Mouse (Mus musculus): ENCODE data around the gene Elmo1. TPM values are rescaled to one million over a fixed set of nuclear protein-coding genes. Genes with fewer than 3 reads are reported as not detected.

The Elmo1 gene
- polyA plus RNA-seq, 1 experiment = 0.68 TPM

DNA sequence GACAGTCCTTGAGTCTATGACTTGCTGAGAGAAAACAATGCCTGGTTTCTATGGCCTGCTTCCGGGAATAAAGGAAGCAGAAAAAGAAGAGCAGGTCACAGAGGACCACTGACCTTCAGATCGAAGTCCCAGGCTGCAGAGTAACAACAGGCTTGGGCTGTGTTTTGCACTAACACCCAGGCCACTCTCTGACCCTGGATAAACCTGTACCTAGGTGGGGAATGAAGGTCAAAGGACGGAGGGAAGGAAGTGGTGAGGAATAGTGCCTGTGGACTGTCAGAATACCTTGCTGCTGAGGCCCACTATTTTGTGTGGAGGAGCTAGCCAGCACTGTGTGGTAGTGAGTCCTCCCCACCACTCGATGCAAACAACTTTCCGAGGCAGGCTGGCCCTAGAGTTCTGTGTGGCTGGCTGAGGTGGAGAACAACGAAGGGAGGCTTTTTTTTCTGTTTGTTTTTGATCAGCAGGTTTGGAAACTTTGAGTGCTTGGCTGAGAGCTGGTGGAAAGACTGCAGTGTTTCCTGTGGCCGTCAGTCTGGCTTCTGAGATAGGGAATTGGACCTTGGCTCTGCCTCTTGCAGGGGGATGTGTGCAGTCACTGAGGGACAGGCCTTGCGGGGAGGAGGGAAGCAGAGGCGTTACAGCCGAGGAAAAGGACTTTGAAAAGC, 83.7 kb downstream of the Elmo1 start:
- H3K4me1 ChIP-seq = peaks cover 36% of the 10 kb centered on the region
- TF ChIP-seq GATA1 (IDR thresholded peaks at IDR 0.05; ENCODE audit: borderline replicate concordance, low read length) (no peak), FLI1 (IDR thresholded peaks at IDR 0.05; ENCODE audit: low read length) (no peak)
- no peaks in the 10 kb centered on the region for H3K9me3 ChIP-seq

DNA sequence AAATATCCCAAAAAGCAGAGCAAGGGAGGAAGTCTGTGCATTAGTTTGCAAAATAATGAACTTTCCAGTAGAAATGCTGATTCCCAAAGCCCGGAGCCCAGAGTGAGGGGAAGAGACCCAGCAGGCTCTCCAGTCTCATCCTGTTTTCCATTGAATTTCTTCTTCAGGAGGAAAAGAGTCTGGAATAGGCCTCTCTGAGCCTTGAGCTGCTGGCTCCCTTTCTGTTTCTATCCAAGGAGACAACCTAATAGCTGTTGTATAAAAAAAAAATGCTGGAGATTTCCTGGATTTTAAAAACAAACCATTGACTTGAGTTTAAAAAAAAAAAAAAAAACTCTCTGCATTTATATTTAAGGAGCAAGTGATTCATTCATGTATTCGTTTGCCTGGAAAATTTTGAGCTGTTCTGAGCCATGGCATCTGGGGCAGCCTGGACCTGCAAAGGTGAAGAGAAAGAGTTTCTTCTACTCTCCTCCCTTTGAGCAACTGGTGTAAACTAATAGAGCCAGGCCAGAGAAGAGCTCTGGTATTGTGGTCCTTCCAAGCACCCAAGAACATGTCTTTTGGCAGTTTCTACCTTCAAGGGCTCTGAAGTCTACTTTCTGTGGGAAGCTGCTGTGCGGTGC, 84.4 kb downstream of the Elmo1 start:
- Histone ChIP-seq H3K9me3 (no peaks in the 10 kb centered on the region), H3K4me1 (peaks cover 36% of the 10 kb centered on the region), H3K27me3 (replicated peaks) (peaks cover 65% of the 10 kb centered on the region), H3K4me3 (replicated peaks) (peak overlapping the region; percentile 64), H3K36me3 (replicated peaks; ENCODE audit: low read length) (no peaks in the 10 kb centered on the region)
- TF ChIP-seq FLI1 (IDR thresholded peaks at IDR 0.05; ENCODE audit: low read length) = no peak
- TF ChIP-seq GATA1 (IDR thresholded peaks at IDR 0.05; ENCODE audit: borderline replicate concordance, low read length) = no peak

More for the DNA sequence above, 83.7 kb downstream of the Elmo1 start:
- H3K27me3 ChIP-seq (replicated peaks) = peaks cover 60% of the 10 kb centered on the region
- H3K36me3 ChIP-seq (replicated peaks; ENCODE audit: low read length) = no peaks in the 10 kb centered on the region
- peak overlapping the region; percentile 83 for H3K4me3 ChIP-seq (replicated peaks)

DNA sequence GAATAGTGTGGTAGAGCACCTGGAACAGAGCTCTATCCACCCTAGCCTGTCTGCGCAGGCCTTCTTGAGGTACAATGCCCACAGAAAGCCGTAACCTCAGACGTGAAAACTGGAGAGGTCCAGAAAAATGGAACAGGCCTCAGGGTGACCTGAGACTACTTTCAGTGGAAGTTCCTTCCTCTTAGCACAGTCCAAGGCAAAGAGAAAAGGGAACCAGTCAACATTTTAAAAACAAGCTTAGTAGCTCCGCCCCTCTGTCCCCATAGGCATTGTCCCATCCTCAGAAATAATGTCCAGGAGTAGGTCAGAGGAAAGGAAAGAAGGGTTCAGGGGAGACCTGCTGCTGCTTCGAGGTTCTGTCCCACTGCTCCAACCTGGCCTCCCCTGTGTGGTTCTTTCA, 90.3 kb downstream of the Elmo1 start:
- no peaks in the 10 kb centered on the region for H3K36me3 ChIP-seq (replicated peaks; ENCODE audit: low read length)
- TF ChIP-seq FLI1 (IDR thresholded peaks at IDR 0.05; ENCODE audit: low read length) = no peak
- no peak for TF ChIP-seq GATA1 (IDR thresholded peaks at IDR 0.05; ENCODE audit: borderline replicate concordance, low read length)
- H3K9me3 ChIP-seq = no peaks in the 10 kb centered on the region
- H3K4me3 ChIP-seq (replicated peaks) = peak overlapping the region; percentile 53
- H3K27me3 ChIP-seq (replicated peaks) = peaks cover 65% of the 10 kb centered on the region
- H3K4me1 ChIP-seq = peaks cover 50% of the 10 kb centered on the region

DNA sequence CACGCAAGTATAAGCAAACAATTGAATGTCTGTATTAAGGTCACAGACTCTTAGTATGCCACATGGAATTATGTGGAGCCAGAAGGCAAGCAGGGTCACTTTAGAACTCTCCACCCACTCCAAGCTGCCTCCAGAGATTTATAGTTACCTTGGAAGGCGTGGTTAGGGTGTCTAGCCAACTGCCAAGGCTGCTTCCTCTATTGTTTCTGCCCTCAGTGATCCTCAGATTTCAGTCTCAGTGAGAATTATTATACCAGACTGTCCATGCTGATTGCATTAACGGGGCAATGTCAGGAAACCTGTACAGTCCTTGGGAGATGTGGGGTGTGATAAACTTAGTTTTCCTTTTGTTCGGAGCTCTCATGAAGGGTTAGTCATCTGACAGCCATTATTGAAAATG, 90.9 kb downstream of the Elmo1 start:
- Histone ChIP-seq H3K27me3 (replicated peaks) (peaks cover 61% of the 10 kb centered on the region), H3K4me3 (replicated peaks) (no peak overlapping the region), H3K36me3 (replicated peaks; ENCODE audit: low read length) (no peaks in the 10 kb centered on the region), H3K9me3 (no peaks in the 10 kb centered on the region), H3K4me1 (peaks cover 56% of the 10 kb centered on the region)
- TF ChIP-seq FLI1 (IDR thresholded peaks at IDR 0.05; ENCODE audit: low read length) (no peak), GATA1 (IDR thresholded peaks at IDR 0.05; ENCODE audit: borderline replicate concordance, low read length) (no peak)

DNA sequence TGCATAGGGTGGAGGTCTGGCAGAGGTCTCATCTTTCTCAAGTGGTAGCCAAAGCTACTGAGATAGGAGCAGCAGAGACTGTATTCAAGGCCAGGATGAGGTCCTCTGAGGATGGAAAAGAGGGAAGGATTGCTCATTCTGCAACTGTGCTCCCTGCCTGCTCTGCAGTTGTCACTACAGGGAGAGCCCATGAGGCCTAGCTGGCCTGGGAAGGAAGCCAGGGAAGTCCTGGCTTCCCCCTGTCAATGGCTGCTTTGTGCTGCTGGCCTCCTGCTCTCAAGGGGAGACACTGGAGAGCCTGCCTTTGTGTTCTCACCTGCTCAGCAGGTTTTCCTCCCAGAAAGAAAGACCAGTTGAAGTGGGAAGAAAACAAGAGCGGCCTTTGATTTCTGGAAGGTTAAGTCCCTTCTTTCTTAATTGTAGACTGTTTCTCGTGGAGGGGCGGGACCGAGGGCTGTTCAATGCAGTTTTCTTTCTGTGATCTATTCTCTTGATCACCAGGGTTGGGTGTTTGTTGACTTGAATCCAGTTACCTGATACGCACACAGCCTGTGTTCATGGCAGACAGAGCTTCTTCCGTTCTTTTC, 91.9 kb downstream of the Elmo1 start:
- peaks cover 54% of the 10 kb centered on the region for H3K27me3 ChIP-seq (replicated peaks)
- no peak for TF ChIP-seq FLI1 (IDR thresholded peaks at IDR 0.05; ENCODE audit: low read length)
- no peak for TF ChIP-seq GATA1 (IDR thresholded peaks at IDR 0.05; ENCODE audit: borderline replicate concordance, low read length)
- no peaks in the 10 kb centered on the region for H3K36me3 ChIP-seq (replicated peaks; ENCODE audit: low read length)
- H3K4me3 ChIP-seq (replicated peaks) = no peak overlapping the region
- peaks cover 65% of the 10 kb centered on the region for H3K4me1 ChIP-seq
- H3K9me3 ChIP-seq = no peaks in the 10 kb centered on the region

DNA sequence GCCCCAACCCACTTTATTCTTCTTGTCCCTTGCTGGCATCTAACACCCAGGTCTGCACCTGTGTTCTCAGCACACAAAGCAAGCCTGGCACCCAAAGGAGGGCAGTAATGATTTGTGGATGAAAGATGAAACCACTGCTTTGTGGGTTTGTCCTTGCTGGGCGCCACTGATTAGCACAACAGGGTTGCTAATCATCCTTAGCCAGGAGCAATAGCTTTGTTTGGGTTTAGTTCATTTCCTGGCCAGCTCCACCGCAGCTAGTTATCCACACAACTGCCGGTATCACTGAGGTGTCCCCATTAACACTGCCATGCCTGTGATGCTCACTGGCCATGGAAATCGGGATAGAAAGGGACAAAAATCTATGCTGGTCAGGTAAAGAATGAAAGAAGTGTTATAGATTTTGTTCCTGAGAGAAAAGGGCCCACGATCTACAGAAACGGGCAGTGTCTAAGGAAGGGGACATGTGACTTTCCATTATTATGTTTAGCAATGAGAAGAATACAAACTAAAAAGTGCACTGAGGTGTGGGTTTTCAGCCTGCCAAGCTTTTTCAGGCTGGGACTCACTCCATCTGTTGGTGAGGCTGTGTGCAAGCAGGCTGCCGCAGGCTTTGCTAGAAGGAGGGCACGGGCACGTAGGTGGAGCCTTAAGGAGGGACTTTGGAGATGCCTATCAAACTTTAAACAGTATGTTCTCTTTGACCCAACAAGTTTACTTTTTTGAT, 93.3 kb downstream of the Elmo1 start:
- H3K36me3 ChIP-seq (replicated peaks; ENCODE audit: low read length) = no peaks in the 10 kb centered on the region
- TF ChIP-seq GATA1 (IDR thresholded peaks at IDR 0.05; ENCODE audit: borderline replicate concordance, low read length) (peak; percentile 80; the same call in 1 of the 3 replicates), FLI1 (IDR thresholded peaks at IDR 0.05; ENCODE audit: low read length) (no peak)
- H3K27me3 ChIP-seq (replicated peaks) = peaks cover 43% of the 10 kb centered on the region
- no peaks in the 10 kb centered on the region for H3K9me3 ChIP-seq
- peak overlapping the region; percentile 79 for H3K4me3 ChIP-seq (replicated peaks)
- H3K4me1 ChIP-seq = peaks cover 78% of the 10 kb centered on the region

DNA sequence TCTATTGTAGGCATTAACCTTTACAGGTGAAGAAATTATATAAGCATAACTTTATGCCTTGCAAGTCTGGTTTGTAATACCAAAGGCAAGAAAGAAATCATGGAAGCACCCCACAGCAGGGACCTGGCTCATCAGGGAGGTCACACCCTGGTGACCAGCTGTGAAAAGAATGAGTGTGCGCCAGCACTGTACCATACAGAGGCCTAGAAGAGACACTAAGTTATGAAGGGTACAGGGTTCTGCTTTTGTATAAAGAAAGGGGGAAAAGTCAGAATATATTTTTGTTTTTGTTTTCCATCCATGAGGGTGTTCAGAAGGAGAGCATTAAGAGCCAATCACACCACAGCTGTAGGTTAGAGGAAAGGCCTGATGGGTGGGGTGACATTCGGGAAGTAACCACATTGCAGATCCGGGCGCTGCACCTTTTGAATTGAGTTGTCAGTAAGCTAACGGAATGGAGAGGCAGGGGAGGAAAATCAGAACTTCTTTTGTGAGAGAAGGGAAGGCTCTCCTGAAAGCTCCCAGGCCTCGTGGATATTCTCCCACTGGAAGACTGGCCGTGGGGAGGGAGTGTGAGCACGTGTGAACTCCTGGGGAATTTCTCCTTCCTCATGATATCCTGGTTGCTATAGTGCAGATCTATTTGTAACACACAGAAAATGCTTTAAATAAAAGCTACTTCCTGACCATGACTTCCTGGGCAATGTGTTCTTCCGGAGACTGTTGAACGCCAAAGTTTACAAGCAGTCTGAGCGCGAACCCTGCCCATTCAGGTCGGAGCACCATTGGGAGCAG, 94.0 kb downstream of the Elmo1 start:
- H3K27me3 ChIP-seq (replicated peaks) = peaks cover 35% of the 10 kb centered on the region
- peak overlapping the region; percentile 93 for H3K4me3 ChIP-seq (replicated peaks)
- peaks cover 7% of the 10 kb centered on the region for H3K36me3 ChIP-seq (replicated peaks; ENCODE audit: low read length)
- TF ChIP-seq GATA1 (IDR thresholded peaks at IDR 0.05; ENCODE audit: borderline replicate concordance, low read length) (no peak), FLI1 (IDR thresholded peaks at IDR 0.05; ENCODE audit: low read length) (no peak)
- H3K4me1 ChIP-seq = peaks cover 86% of the 10 kb centered on the region
- H3K9me3 ChIP-seq = no peaks in the 10 kb centered on the region

DNA sequence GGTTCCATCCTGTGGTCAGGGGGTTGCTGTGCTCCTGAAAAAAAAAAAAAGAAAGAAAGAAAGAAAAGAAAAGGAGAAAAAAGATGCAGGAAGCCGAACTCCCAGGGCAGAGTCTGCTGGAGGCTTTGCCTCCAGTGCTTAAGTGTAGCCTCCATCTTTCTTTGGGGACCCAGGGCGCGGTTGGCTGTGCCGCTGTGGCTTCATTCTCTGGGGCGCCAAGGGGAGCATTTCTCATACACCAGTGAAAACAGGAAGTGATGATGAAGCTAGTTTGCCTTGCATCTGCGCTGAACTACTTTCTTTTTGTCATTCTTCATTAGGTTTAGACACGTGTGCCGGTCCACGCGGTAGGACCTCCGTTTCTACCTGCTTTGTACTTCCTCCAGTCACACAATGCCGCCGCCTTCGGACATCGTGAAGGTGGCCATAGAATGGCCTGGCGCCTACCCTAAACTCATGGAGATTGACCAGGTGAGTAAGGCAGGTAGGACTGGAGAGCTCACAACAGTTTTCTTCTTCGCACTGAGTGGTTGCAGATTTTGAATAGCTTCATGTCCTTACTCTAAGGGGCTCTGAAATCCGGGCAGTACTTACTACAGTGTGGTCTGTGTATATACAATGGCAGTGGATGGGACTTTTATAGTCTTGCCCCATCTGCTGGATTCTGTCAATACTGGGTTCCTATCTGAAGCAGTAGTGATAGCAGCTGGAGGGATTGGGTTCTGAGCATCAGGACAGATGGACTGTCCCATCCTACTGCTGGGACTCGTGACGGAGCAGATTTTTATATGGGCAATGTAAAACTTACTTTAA, 94.8 kb downstream of the Elmo1 start:
- peaks cover 94% of the 10 kb centered on the region for H3K4me1 ChIP-seq
- TF ChIP-seq FLI1 (IDR thresholded peaks at IDR 0.05; ENCODE audit: low read length) (no peak), GATA1 (IDR thresholded peaks at IDR 0.05; ENCODE audit: borderline replicate concordance, low read length) (no peak)
- H3K36me3 ChIP-seq (replicated peaks; ENCODE audit: low read length) = peaks cover 15% of the 10 kb centered on the region
- peak overlapping the region; percentile 93 for H3K4me3 ChIP-seq (replicated peaks)
- H3K9me3 ChIP-seq = peaks cover 3% of the 10 kb centered on the region
- peaks cover 27% of the 10 kb centered on the region for H3K27me3 ChIP-seq (replicated peaks)

All from megakaryocyte, embryonic 14.5 days (primary cell).